Mouse (Mus musculus) MEL (cell line): ENCODE measurements at regions not wholly inside any gene's neighbourhood (a gene's known extent, or its start where the extent isn't known, plus 50 kb on each side); places are given as distances from the start of the nearest gene placed in this dataset.

Experiments used
- DNase-seq: peaks from one replicate; pipeline ENCODE4 v3.0.0; 2011; ENCODE audit warnings: low read depth, low spot score
- H3K27ac ChIP-seq: 2 replicates; pipeline ENCODE4 v1.5.1; 2012; ENCODE audit warnings: low read depth, mild to moderate bottlenecking, control low read depth, low read length, moderate library complexity; ENCODE audit not compliant: control insufficient read depth
- H3K27me3 ChIP-seq, 2 experiments: fragments of 150-350 bp in 1 of 2; sonication (generic) in 1 of 2; 2 replicates each; pipeline ENCODE4 v1.6.1; 2012; ENCODE audit warnings: low read length in 2 of 2, mild to moderate bottlenecking in 2 of 2, improper control_type of control experiment in 1 of 2, moderate library complexity in 1 of 2; ENCODE audit not compliant: insufficient read depth in 2 of 2, control insufficient read depth in 1 of 2
- H3K36me3 ChIP-seq, 2 experiments: 2 replicates each; pipeline ENCODE4 v1.6.1; 2012 to 2014; ENCODE audit warnings: low read length in 2 of 2, improper control_type of control experiment in 1 of 2, inconsistent platforms in 1 of 2, mild to moderate bottlenecking in 1 of 2; ENCODE audit not compliant: insufficient read depth in 2 of 2, control insufficient read depth in 1 of 2
- H3K4me1 ChIP-seq, 2 experiments: fragments of 150-350 bp in 1 of 2; sonication (generic) in 1 of 2; 2 replicates each; pipeline ENCODE4 v1.6.1; 2012; ENCODE audit warnings: low read length in 2 of 2, improper control_type of control experiment in 1 of 2, mild to moderate bottlenecking in 1 of 2; ENCODE audit not compliant: insufficient read depth in 2 of 2, control insufficient read depth in 1 of 2
- H3K4me3 ChIP-seq, 2 experiments: fragments of 150-350 bp in 1 of 2; sonication (generic) in 1 of 2; 2 replicates each; pipeline ENCODE4 v1.5.1; 2012; ENCODE audit warnings: low read depth in 2 of 2, low read length in 2 of 2, mild to moderate bottlenecking in 2 of 2, moderate library complexity in 2 of 2, control low read depth in 1 of 2, improper control_type of control experiment in 1 of 2; ENCODE audit not compliant: control insufficient read depth in 1 of 2, insufficient read depth in 1 of 2
- H3K79me2 ChIP-seq: 2 replicates; pipeline ENCODE4 v1.6.1; 2012; ENCODE audit warnings: mild to moderate bottlenecking, low read length, moderate library complexity; ENCODE audit not compliant: control insufficient read depth, poor library complexity, insufficient read depth
- H3K9ac ChIP-seq: 2 replicates; pipeline ENCODE4 v1.6.1; 2012; ENCODE audit warnings: low read depth, mild to moderate bottlenecking, control low read depth, low read length, moderate library complexity; ENCODE audit not compliant: control insufficient read depth, poor library complexity, severe bottlenecking
- H3K9me3 ChIP-seq: fragments of 150-350 bp; sonication (generic); replicated peaks from 2 replicates; pipeline ENCODE4 v1.6.1; 2012; ENCODE audit warnings: mild to moderate bottlenecking, low read length, improper control_type of control experiment, moderate library complexity; ENCODE audit not compliant: insufficient read depth
- BHLHE40 ChIP-seq: IDR thresholded peaks from 2 replicates; pipeline ENCODE4 v1.6.1; 2012; ENCODE audit warnings: low read depth, mild to moderate bottlenecking, inconsistent platforms, low read length, improper control_type of control experiment, borderline replicate concordance
- CTCF ChIP-seq, 3 experiments: IDR thresholded peaks in 2 of 3; conservative IDR thresholded peaks in 1 of 3; 2 replicates each; pipeline ENCODE4 v1.5.1; 2011 to 2012; ENCODE audit warnings: low read length in 3 of 3, low read depth in 2 of 3, mild to moderate bottlenecking in 2 of 3, improper control_type of control experiment in 1 of 3, inconsistent platforms in 1 of 3, mixed read lengths in 1 of 3, moderate library complexity in 1 of 3; ENCODE audit not compliant: control insufficient read depth in 1 of 3, insufficient read depth in 1 of 3, poor library complexity in 1 of 3, severe bottlenecking in 1 of 3
- ELF1 ChIP-seq: IDR thresholded peaks from 2 replicates; pipeline ENCODE4 v1.6.1; 2014; ENCODE audit warnings: low read depth, mild to moderate bottlenecking, inconsistent platforms, low read length, improper control_type of control experiment, moderate library complexity
- ETS1 ChIP-seq: IDR thresholded peaks from 2 replicates; pipeline ENCODE4 v1.6.1; 2012; ENCODE audit warnings: low read depth, mild to moderate bottlenecking, inconsistent platforms, low read length, improper control_type of control experiment, moderate library complexity
- GATA1 ChIP-seq: IDR thresholded peaks from 2 replicates; pipeline ENCODE4 v1.6.1; 2011; ENCODE audit warnings: low read depth, low read length, improper control_type of control experiment
- JUND ChIP-seq: IDR thresholded peaks from 2 replicates; pipeline ENCODE4 v1.6.1; 2011; ENCODE audit warnings: low read depth, mild to moderate bottlenecking, improper control_type of control experiment, low read length
- MAFK ChIP-seq: IDR thresholded peaks from 2 replicates; pipeline ENCODE4 v1.6.1; 2011; ENCODE audit warnings: low read depth, mild to moderate bottlenecking, low read length, improper control_type of control experiment, borderline replicate concordance
- MAZ ChIP-seq: IDR thresholded peaks from 2 replicates; pipeline ENCODE4 v1.6.1; 2012; ENCODE audit warnings: low read depth, mild to moderate bottlenecking, inconsistent platforms, low read length, improper control_type of control experiment
- MYB ChIP-seq: IDR thresholded peaks from 2 replicates; pipeline ENCODE4 v1.6.1; 2011; ENCODE audit warnings: mild to moderate bottlenecking, low read depth, low read length, improper control_type of control experiment
- MYC ChIP-seq: IDR thresholded peaks from 2 replicates; pipeline ENCODE4 v1.6.1; 2011; ENCODE audit warnings: low read depth, mild to moderate bottlenecking, low read length, improper control_type of control experiment, moderate library complexity
- NRF1 ChIP-seq: IDR thresholded peaks from 2 replicates; pipeline ENCODE4 v1.6.1; 2014; ENCODE audit warnings: low read depth, mild to moderate bottlenecking, inconsistent platforms, low read length, improper control_type of control experiment, moderate library complexity; ENCODE audit not compliant: poor library complexity, insufficient read depth, severe bottlenecking
- POLR2A ChIP-seq, 2 experiments: IDR thresholded peaks; 2 replicates each; pipeline ENCODE4 v1.6.1; 2011 to 2012; ENCODE audit warnings: low read length in 2 of 2, mild to moderate bottlenecking in 2 of 2, control low read depth in 1 of 2, improper control_type of control experiment in 1 of 2, low read depth in 1 of 2, moderate library complexity in 1 of 2; ENCODE audit not compliant: control insufficient read depth in 1 of 2, insufficient read depth in 1 of 2, poor library complexity in 1 of 2
- POLR2AphosphoS2 ChIP-seq: IDR thresholded peaks from 2 replicates; pipeline ENCODE4 v1.6.1; 2011; ENCODE audit warnings: low read length, improper control_type of control experiment
- SIN3A ChIP-seq: IDR thresholded peaks from 2 replicates; pipeline ENCODE4 v1.6.1; 2012; ENCODE audit warnings: low read length, improper control_type of control experiment, inconsistent platforms
- SMC3 ChIP-seq: IDR thresholded peaks from 2 replicates; pipeline ENCODE4 v1.6.1; 2011; ENCODE audit warnings: low read depth, low read length, improper control_type of control experiment
- UBTF ChIP-seq: IDR thresholded peaks from 2 replicates; pipeline ENCODE4 v1.6.1; 2012; ENCODE audit warnings: low read depth, mild to moderate bottlenecking, inconsistent platforms, low read length, improper control_type of control experiment, moderate library complexity, borderline replicate concordance; ENCODE audit not compliant: insufficient read depth
- USF1 ChIP-seq: IDR thresholded peaks from 2 replicates; pipeline ENCODE4 v1.6.1; 2014; ENCODE audit warnings: low read depth, mild to moderate bottlenecking, inconsistent platforms, low read length, improper control_type of control experiment, moderate library complexity
- ZC3H11A ChIP-seq: IDR thresholded peaks from 2 replicates; pipeline ENCODE4 v1.6.1; 2012; ENCODE audit warnings: low read depth, mild to moderate bottlenecking, inconsistent platforms, low read length, improper control_type of control experiment
- ZKSCAN1 ChIP-seq: IDR thresholded peaks from 2 replicates; pipeline ENCODE4 v1.6.1; 2012; ENCODE audit warnings: low read depth, mild to moderate bottlenecking, inconsistent platforms, low read length, improper control_type of control experiment, moderate library complexity
- ZMIZ1 ChIP-seq: IDR thresholded peaks from 2 replicates; pipeline ENCODE4 v1.6.1; 2012; ENCODE audit warnings: low read depth, mild to moderate bottlenecking, inconsistent platforms, low read length, improper control_type of control experiment, moderate library complexity
- ZNF384 ChIP-seq: IDR thresholded peaks from 2 replicates; pipeline ENCODE4 v1.6.1; 2012; ENCODE audit warnings: low read depth, mild to moderate bottlenecking, inconsistent platforms, low read length, improper control_type of control experiment

GRCm38 (mm10) chr2:94590494-94590893, 152.6 kb upstream of the Api5 start:
- Histone ChIP-seq H3K9me3 (no peaks in the 10 kb centered on the region), H3K79me2 (no peaks in the 10 kb centered on the region), H3K36me3 (no peaks in the 10 kb centered on the region), H3K27ac (no peak overlapping the region), H3K9ac (no peak overlapping the region), H3K27me3 (no peaks in the 10 kb centered on the region), H3K4me3 (no peak overlapping the region), H3K4me1 (no peaks in the 10 kb centered on the region)
- no peak for DNase-seq
- TF ChIP-seq UBTF (no peak), POLR2AphosphoS2 (no peak), JUND (no peak)

DNA sequence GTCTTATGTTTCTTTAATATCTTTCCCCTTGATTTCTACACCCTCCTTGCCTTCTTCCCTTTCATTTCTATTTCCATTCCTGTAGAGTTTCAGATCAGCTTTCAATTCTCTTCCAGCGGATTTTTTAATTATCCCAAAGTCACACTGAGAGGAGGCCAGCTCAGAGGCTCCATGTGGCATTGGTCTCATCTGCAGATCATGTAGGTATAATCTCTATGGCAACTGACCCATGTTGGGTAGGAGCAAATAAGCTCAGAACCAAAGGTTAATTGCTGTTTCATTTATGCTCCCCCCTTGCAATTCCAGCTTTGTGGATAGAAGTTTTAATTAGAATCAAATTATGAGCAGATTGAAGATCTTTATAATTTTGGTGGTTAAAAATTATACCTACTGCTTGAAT, 149.3 kb upstream of the Api5 start:
- no peaks in the 10 kb centered on the region for H3K4me1 ChIP-seq
- no peak overlapping the region for H3K4me3 ChIP-seq
- H3K9me3 ChIP-seq: no peaks in the 10 kb centered on the region
- no peaks in the 10 kb centered on the region for H3K36me3 ChIP-seq
- no peaks in the 10 kb centered on the region for H3K27me3 ChIP-seq
- no peak overlapping the region for H3K27ac ChIP-seq
- H3K9ac ChIP-seq: no peak overlapping the region
- H3K79me2 ChIP-seq: no peaks in the 10 kb centered on the region
- no peak for DNase-seq
- TF ChIP-seq UBTF: no peak
- no peak for TF ChIP-seq SMC3
- no peak for TF ChIP-seq CTCF (IDR thresholded peaks at IDR 0.05 in 2 of 3, conservative IDR thresholded peaks at IDR 0.05 in 1 of 3; ENCODE audit: control insufficient read depth in 1 of 3, insufficient read depth in 1 of 3, low read depth in 2 of 3, low read length in 3 of 3, poor library complexity in 1 of 3, severe bottlenecking in 1 of 3)
- no peak for TF ChIP-seq GATA1
- TF ChIP-seq MAFK: no peak
- no peak for TF ChIP-seq NRF1
- TF ChIP-seq MYC: no peak
- no peak for TF ChIP-seq MYB
- TF ChIP-seq POLR2A (IDR thresholded peaks at IDR 0.05; ENCODE audit: control insufficient read depth in 1 of 2, insufficient read depth in 1 of 2, low read depth in 1 of 2, low read length in 2 of 2, poor library complexity in 1 of 2): no peak
- no peak for TF ChIP-seq USF1

DNA sequence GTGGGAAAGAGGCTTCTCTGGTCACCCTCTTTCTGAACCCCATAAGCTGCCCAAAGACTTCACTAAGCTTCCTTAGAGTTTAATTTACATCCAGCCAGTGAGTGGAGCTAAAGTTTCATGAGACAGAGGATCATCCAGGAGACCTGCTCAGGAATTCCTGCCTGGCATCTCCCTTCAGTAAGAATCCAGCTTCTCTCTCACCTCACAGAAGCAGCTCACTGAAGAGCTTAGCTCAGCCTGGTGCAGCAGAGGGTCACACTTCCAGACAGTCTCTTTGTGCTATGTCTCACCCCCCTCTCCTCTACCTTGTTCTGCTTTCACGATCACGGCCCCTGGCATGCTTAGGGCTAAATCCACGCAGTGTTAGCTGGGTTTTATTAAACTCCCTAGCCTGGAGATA, 133.7 kb upstream of the Api5 start:
- Histone ChIP-seq H3K9me3 (no peaks in the 10 kb centered on the region), H3K9ac (no peak overlapping the region), H3K4me1 (no peaks in the 10 kb centered on the region), H3K27ac (no peak overlapping the region)
- no peak for DNase-seq
- TF ChIP-seq BHLHE40: no peak
- no peak for TF ChIP-seq ZKSCAN1
- no peak for TF ChIP-seq POLR2AphosphoS2
- TF ChIP-seq MAZ: no peak
- TF ChIP-seq ZNF384: no peak
- TF ChIP-seq UBTF: no peak
- no peak for TF ChIP-seq ZC3H11A
- no peak for TF ChIP-seq ZMIZ1
- TF ChIP-seq ELF1: no peak
- TF ChIP-seq SIN3A: no peak
- TF ChIP-seq ETS1: no peak
- TF ChIP-seq MYB: no peak
- TF ChIP-seq, all 39 proteins: peak for 0
- H3K27me3 ChIP-seq: no peaks in the 10 kb centered on the region
- H3K79me2 ChIP-seq: no peaks in the 10 kb centered on the region
- no peaks in the 10 kb centered on the region for H3K36me3 ChIP-seq
- H3K4me3 ChIP-seq: no peak overlapping the region
